Mouse (Mus musculus) midbrain, embryonic 15.5 days (tissue): ENCODE results near the gene Dyrk1a. TPM values are rescaled to one million over a fixed set of nuclear protein-coding genes. Genes with fewer than 3 reads are reported as not detected.

ENCODE experiments used
- ATAC-seq: fragments of 200-750 bp; cut with Nextera tagmentation; replicated peaks from 2 replicates; pipeline ENCODE4 v1.8.0; 2017; ENCODE audit warnings: moderate TSS enrichment
- H3K27ac ChIP-seq: fragments of 300-500 bp; sonication (generic); 2 replicates; pipeline ENCODE4 v1.5.1; 2015; ENCODE audit warnings: mild to moderate bottlenecking, inconsistent platforms
- H3K27me3 ChIP-seq: fragments of 300-500 bp; sonication (generic); replicated peaks from 2 replicates; pipeline ENCODE4 v1.6.1; 2015; ENCODE audit warnings: inconsistent platforms
- H3K36me3 ChIP-seq: fragments of 300-500 bp; sonication (generic); replicated peaks from 2 replicates; pipeline ENCODE4 v1.6.1; 2015; ENCODE audit warnings: inconsistent platforms
- H3K4me1 ChIP-seq: fragments of 300-500 bp; sonication (generic); 2 replicates; pipeline ENCODE4 v1.6.1; 2015; ENCODE audit warnings: inconsistent platforms
- H3K4me2 ChIP-seq: fragments of 300-500 bp; sonication (generic); 2 replicates; pipeline ENCODE4 v1.6.1; 2015; ENCODE audit warnings: inconsistent platforms, mild to moderate bottlenecking, moderate library complexity
- H3K4me3 ChIP-seq: fragments of 300-500 bp; sonication (generic); 2 replicates; pipeline ENCODE4 v1.5.1; 2015; ENCODE audit warnings: mild to moderate bottlenecking, inconsistent platforms
- H3K9ac ChIP-seq: fragments of 300-500 bp; sonication (generic); 2 replicates; pipeline ENCODE4 v1.6.1; 2015; ENCODE audit warnings: mild to moderate bottlenecking, inconsistent platforms
- H3K9me3 ChIP-seq: fragments of 300-500 bp; sonication (generic); 2 replicates; pipeline ENCODE4 v1.6.1; 2016; ENCODE audit warnings: inconsistent platforms
- WGBS: fragments of 180-500 bp; shearing (Covaris S2); methylation state at CpG from one replicate; pipeline ENCODE4 v1.1.7; 2015; ENCODE audit warnings: mixed read lengths; 5-methylcytosine and 5-hydroxymethylcytosine counted together
- polyA plus RNA-seq: library from polyadenylated mRNA; unstranded; fragments of >200 nt; fragmentation: Nextera tagmentation; extraction: Ambion mirVana; gene quantifications from 2 replicates; pipeline ENCODE4 v1.2.1, GENCODE M21; 2015

Dyrk1a gene
- polyA plus RNA-seq, 1 experiment from 2014 or later = 11.7 TPM

GRCm38 (mm10) chr16:94566834-94567585, 2.8 kb upstream of the Dyrk1a start:
- no peaks in the 10 kb centered on the region for H3K27me3 ChIP-seq
- no peak overlapping the region for H3K9ac ChIP-seq
- no peak overlapping the region for H3K4me2 ChIP-seq
- no peaks in the 10 kb centered on the region for H3K9me3 ChIP-seq
- no peak overlapping the region for H3K27ac ChIP-seq
- ATAC-seq = no peak
- peaks cover 12% of the 10 kb centered on the region for H3K4me1 ChIP-seq
- WGBS = 84% methylated on average over 11 of the region's 11 CpGs
- H3K36me3 ChIP-seq = no peaks in the 10 kb centered on the region
- no peak overlapping the region for H3K4me3 ChIP-seq

- H3K36me3 ChIP-seq = no peaks in the 10 kb centered on the region
- no peak for ATAC-seq
Observed at GRCm38 (mm10) chr16:94567751-94568150, 2.1 kb upstream of the Dyrk1a start.

GRCm38 (mm10) chr16:94568335-94569228, 1.2 kb upstream of the Dyrk1a start:
- Histone ChIP-seq H3K9ac (peak overlapping the region; percentile 47), H3K27ac (peak overlapping the region; percentile 100), H3K4me1 (peaks cover 24% of the 10 kb centered on the region), H3K4me2 (peak overlapping the region; percentile 48), H3K36me3 (no peaks in the 10 kb centered on the region), H3K4me3 (peak overlapping the region; percentile 63), H3K9me3 (no peaks in the 10 kb centered on the region), H3K27me3 (no peaks in the 10 kb centered on the region)
- WGBS = 2% methylated on average over 49 of the region's 53 CpGs
- ATAC-seq = peak; percentile 80

More at GRCm38 (mm10) chr16:94567751-94568150, 2.1 kb upstream of the Dyrk1a start:
- Histone ChIP-seq H3K4me1 (peaks cover 19% of the 10 kb centered on the region), H3K4me3 (no peak overlapping the region), H3K27me3 (no peaks in the 10 kb centered on the region), H3K27ac (no peak overlapping the region), H3K9me3 (no peaks in the 10 kb centered on the region), H3K4me2 (no peak overlapping the region), H3K9ac (no peak overlapping the region)
- WGBS = 59% methylated on average over 5 of the region's 5 CpGs

- Histone ChIP-seq H3K4me2 (peak overlapping the region; percentile 59), H3K27me3 (no peaks in the 10 kb centered on the region), H3K9ac (peak overlapping the region; percentile 79), H3K27ac (peak overlapping the region; percentile 100), H3K4me3 (peak overlapping the region; percentile 63), H3K9me3 (no peaks in the 10 kb centered on the region), H3K36me3 (no peaks in the 10 kb centered on the region), H3K4me1 (peaks cover 37% of the 10 kb centered on the region)
- WGBS = under 1% methylated on average over 41 of the region's 88 CpGs
- peak; percentile 10 for ATAC-seq
Observed at GRCm38 (mm10) chr16:94570361-94571041, 691 bp downstream of the Dyrk1a start.

- ATAC-seq = no peak
- Histone ChIP-seq H3K9ac (peak overlapping the region; percentile 79), H3K27me3 (no peaks in the 10 kb centered on the region), H3K27ac (peak overlapping the region; percentile 100), H3K4me3 (peak overlapping the region; percentile 63), H3K4me2 (peak overlapping the region; percentile 59), H3K4me1 (peaks cover 46% of the 10 kb centered on the region), H3K9me3 (no peaks in the 10 kb centered on the region), H3K36me3 (no peaks in the 10 kb centered on the region)
- WGBS = 28% methylated on average over 10 of the region's 10 CpGs
Observed at GRCm38 (mm10) chr16:94571111-94571993, 1.5 kb downstream of the Dyrk1a start.

GRCm38 (mm10) chr16:94572422-94572821, 2.6 kb downstream of the Dyrk1a start:
- peaks cover 55% of the 10 kb centered on the region for H3K4me1 ChIP-seq
- no peaks in the 10 kb centered on the region for H3K36me3 ChIP-seq
- no peaks in the 10 kb centered on the region for H3K27me3 ChIP-seq
- no peak for ATAC-seq
- WGBS = 38% methylated on average over 2 of the region's 2 CpGs
- no peak overlapping the region for H3K27ac ChIP-seq
- no peaks in the 10 kb centered on the region for H3K9me3 ChIP-seq
- H3K4me3 ChIP-seq = peak overlapping the region; percentile 12; the same call in 1 of the 2 replicates
- H3K9ac ChIP-seq = no peak overlapping the region
- H3K4me2 ChIP-seq = peak overlapping the region; percentile 30

GRCm38 (mm10) chr16:94574025-94574717, 4.4 kb downstream of the Dyrk1a start:
- H3K9ac ChIP-seq = no peak overlapping the region
- no peaks in the 10 kb centered on the region for H3K36me3 ChIP-seq
- H3K4me1 ChIP-seq = peaks cover 58% of the 10 kb centered on the region
- no peak for ATAC-seq
- no peaks in the 10 kb centered on the region for H3K9me3 ChIP-seq
- WGBS = 89% methylated on average over 3 of the region's 3 CpGs
- no peak overlapping the region for H3K4me3 ChIP-seq
- H3K27me3 ChIP-seq = no peaks in the 10 kb centered on the region
- no peak overlapping the region for H3K27ac ChIP-seq
- no peak overlapping the region for H3K4me2 ChIP-seq

GRCm38 (mm10) chr16:94574718-94575094, 4.9 kb downstream of the Dyrk1a start:
- ATAC-seq = no peak
- no peak overlapping the region for H3K27ac ChIP-seq
- no peak overlapping the region for H3K4me3 ChIP-seq
- no peaks in the 10 kb centered on the region for H3K27me3 ChIP-seq
- H3K9me3 ChIP-seq = no peaks in the 10 kb centered on the region
- H3K4me2 ChIP-seq = no peak overlapping the region
- peaks cover 59% of the 10 kb centered on the region for H3K4me1 ChIP-seq
- H3K9ac ChIP-seq = no peak overlapping the region
- H3K36me3 ChIP-seq = no peaks in the 10 kb centered on the region

GRCm38 (mm10) chr16:94575757-94576156, 5.9 kb downstream of the Dyrk1a start:
- no peaks in the 10 kb centered on the region for H3K9me3 ChIP-seq
- no peak for ATAC-seq
- no peaks in the 10 kb centered on the region for H3K36me3 ChIP-seq
- no peak overlapping the region for H3K27ac ChIP-seq
- H3K4me3 ChIP-seq = no peak overlapping the region
- H3K4me2 ChIP-seq = no peak overlapping the region
- H3K4me1 ChIP-seq = peaks cover 65% of the 10 kb centered on the region
- H3K9ac ChIP-seq = no peak overlapping the region
- 75% methylated on average over 5 of the region's 5 CpGs for WGBS
- H3K27me3 ChIP-seq = no peaks in the 10 kb centered on the region

GRCm38 (mm10) chr16:94579348-94579747, 9.5 kb downstream of the Dyrk1a start:
- Histone ChIP-seq H3K9me3 (no peaks in the 10 kb centered on the region), H3K9ac (no peak overlapping the region), H3K4me3 (no peak overlapping the region), H3K4me1 (peaks cover 64% of the 10 kb centered on the region), H3K27me3 (no peaks in the 10 kb centered on the region), H3K4me2 (no peak overlapping the region), H3K36me3 (no peaks in the 10 kb centered on the region), H3K27ac (no peak overlapping the region)
- 98% methylated on average over 4 of the region's 4 CpGs for WGBS
- no peak for ATAC-seq

- no peak overlapping the region for H3K27ac ChIP-seq
- no peaks in the 10 kb centered on the region for H3K27me3 ChIP-seq
- H3K4me3 ChIP-seq = no peak overlapping the region
- H3K9ac ChIP-seq = no peak overlapping the region
- peaks cover 61% of the 10 kb centered on the region for H3K4me1 ChIP-seq
- ATAC-seq = no peak
- H3K9me3 ChIP-seq = no peaks in the 10 kb centered on the region
- WGBS = 26% methylated on average over 7 of the region's 7 CpGs
- no peak overlapping the region for H3K4me2 ChIP-seq
- H3K36me3 ChIP-seq = no peaks in the 10 kb centered on the region
Observed at GRCm38 (mm10) chr16:94580844-94581405, 11.1 kb downstream of the Dyrk1a start.
